Mouse (Mus musculus): Measurements from ENCODE around the gene Kctd3. TPM values are rescaled to one million over a fixed set of nuclear protein-coding genes. Genes with fewer than 3 reads are reported as not detected.

The Kctd3 gene
- polyA plus RNA-seq, 1 experiment, result not detected

- Histone ChIP-seq H3K27ac (ENCODE audit: insufficient read depth, low read depth, low read length) (no peak overlapping the region), H3K4me1 (ENCODE audit: control insufficient read depth, insufficient read depth, low read length) (no peaks in the 10 kb centered on the region), H3K4me3 (ENCODE audit: insufficient read depth, low read depth, low read length) (no peak overlapping the region)
- TF ChIP-seq POLR2A (IDR thresholded peaks at IDR 0.05; ENCODE audit: insufficient read depth, low read depth, low read length), result no peak
- TF ChIP-seq CTCF (IDR thresholded peaks at IDR 0.05; ENCODE audit: insufficient read depth, low read depth, low read length), result no peak
- 37% methylated on average over 7 of the region's 7 CpGs for WGBS
Measured at GRCm38 (mm10) chr1:189022925-189023700, 15.5 kb upstream of the Kctd3 start.

GRCm38 (mm10) chr1:189015372-189015771, 7.7 kb upstream of the Kctd3 start:
- H3K4me1 ChIP-seq (ENCODE audit: control insufficient read depth, insufficient read depth, low read length), result no peaks in the 10 kb centered on the region
- H3K4me3 ChIP-seq (ENCODE audit: insufficient read depth, low read depth, low read length), result no peak overlapping the region
- TF ChIP-seq CTCF (IDR thresholded peaks at IDR 0.05; ENCODE audit: insufficient read depth, low read depth, low read length) (no peak), POLR2A (IDR thresholded peaks at IDR 0.05; ENCODE audit: insufficient read depth, low read depth, low read length) (no peak)
- WGBS, result 78% methylated on average over 2 of the region's 2 CpGs
- no peak overlapping the region for H3K27ac ChIP-seq (ENCODE audit: insufficient read depth, low read depth, low read length)

DNA sequence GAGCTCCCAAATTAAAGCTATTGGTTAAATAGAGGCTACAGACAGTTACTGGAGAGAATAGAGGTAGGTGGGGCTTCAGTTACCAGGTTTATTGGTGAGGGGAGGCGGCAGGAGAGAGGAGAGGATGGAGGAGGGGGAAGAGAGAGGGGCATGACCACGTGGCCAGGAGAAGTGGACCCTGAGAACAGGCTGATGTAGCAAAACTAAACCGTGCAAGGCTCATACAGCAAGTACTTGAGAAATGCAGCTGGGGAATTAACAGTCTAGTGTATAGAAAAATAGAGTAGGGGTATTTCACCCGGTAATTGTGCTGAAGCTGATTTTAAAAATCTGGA, 5.9 kb upstream of the Kctd3 start:
- Histone ChIP-seq H3K4me3 (ENCODE audit: insufficient read depth, low read depth, low read length) (no peak overlapping the region), H3K27ac (ENCODE audit: insufficient read depth, low read depth, low read length) (no peak overlapping the region), H3K4me1 (ENCODE audit: control insufficient read depth, insufficient read depth, low read length) (no peaks in the 10 kb centered on the region)
- 35% methylated on average over 4 of the region's 4 CpGs for WGBS
- TF ChIP-seq POLR2A (IDR thresholded peaks at IDR 0.05; ENCODE audit: insufficient read depth, low read depth, low read length), result no peak
- TF ChIP-seq CTCF (IDR thresholded peaks at IDR 0.05; ENCODE audit: insufficient read depth, low read depth, low read length), result no peak

GRCm38 (mm10) chr1:189012846-189013586, 5.4 kb upstream of the Kctd3 start:
- no peaks in the 10 kb centered on the region for H3K4me1 ChIP-seq (ENCODE audit: control insufficient read depth, insufficient read depth, low read length)
- no peak overlapping the region for H3K4me3 ChIP-seq (ENCODE audit: insufficient read depth, low read depth, low read length)
- WGBS, result 13% methylated on average over 16 of the region's 16 CpGs
- no peak overlapping the region for H3K27ac ChIP-seq (ENCODE audit: insufficient read depth, low read depth, low read length)
- TF ChIP-seq POLR2A (IDR thresholded peaks at IDR 0.05; ENCODE audit: insufficient read depth, low read depth, low read length), result no peak
- no peak for TF ChIP-seq CTCF (IDR thresholded peaks at IDR 0.05; ENCODE audit: insufficient read depth, low read depth, low read length)

DNA sequence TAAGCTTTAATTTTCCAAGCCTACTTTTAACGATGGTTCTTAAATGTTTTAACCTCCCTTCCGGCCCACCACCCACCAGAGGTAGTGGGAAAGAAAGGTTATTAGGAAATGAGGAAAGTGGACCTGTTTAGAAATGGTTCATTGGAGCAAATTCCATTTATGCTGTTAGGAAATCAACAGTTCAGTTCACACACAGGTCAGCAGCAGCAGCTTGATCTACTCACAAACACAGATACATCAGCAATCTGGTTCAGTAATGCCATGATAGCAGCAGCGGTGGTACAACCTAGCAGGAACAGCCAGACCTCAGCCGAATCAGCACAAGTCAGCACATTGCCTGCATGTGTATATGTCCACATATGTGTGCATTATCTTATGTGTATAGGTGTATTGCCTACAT, 3.0 kb upstream of the Kctd3 start:
- Histone ChIP-seq H3K4me3 (ENCODE audit: insufficient read depth, low read depth, low read length) (no peak overlapping the region), H3K4me1 (ENCODE audit: control insufficient read depth, insufficient read depth, low read length) (peaks cover 4% of the 10 kb centered on the region), H3K27ac (ENCODE audit: insufficient read depth, low read depth, low read length) (no peak overlapping the region)
- TF ChIP-seq CTCF (IDR thresholded peaks at IDR 0.05; ENCODE audit: insufficient read depth, low read depth, low read length) (no peak), POLR2A (IDR thresholded peaks at IDR 0.05; ENCODE audit: insufficient read depth, low read depth, low read length) (no peak)
- WGBS, result 87% methylated on average over 4 of the region's 4 CpGs

DNA sequence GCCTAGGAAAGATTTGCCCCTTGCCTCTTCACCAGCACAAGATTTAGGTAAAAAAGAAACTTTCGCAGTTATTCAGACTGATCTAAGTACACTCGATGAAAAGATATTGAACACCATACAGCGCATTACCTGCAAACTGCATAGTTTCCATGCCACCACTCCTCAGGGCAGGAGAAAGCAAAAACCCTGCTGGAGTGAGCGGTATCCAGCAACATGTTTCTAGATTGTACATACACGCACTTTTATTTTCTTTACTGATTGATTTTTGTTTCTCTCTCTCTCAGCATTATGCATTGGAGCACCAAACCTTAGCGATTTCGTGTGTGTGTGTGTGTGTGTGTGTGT, 311 bp upstream of the Kctd3 start:
- Histone ChIP-seq H3K4me3 (ENCODE audit: insufficient read depth, low read depth, low read length) (peak overlapping the region; percentile 63), H3K27ac (ENCODE audit: insufficient read depth, low read depth, low read length) (no peak overlapping the region)
- TF ChIP-seq POLR2A (IDR thresholded peaks at IDR 0.05; ENCODE audit: insufficient read depth, low read depth, low read length) (no peak), CTCF (IDR thresholded peaks at IDR 0.05; ENCODE audit: insufficient read depth, low read depth, low read length) (no peak)

GRCm38 (mm10) chr1:189006826-189007225, 815 bp downstream of the Kctd3 start:
- Histone ChIP-seq H3K4me3 (ENCODE audit: insufficient read depth, low read depth, low read length) (peak overlapping the region; percentile 63), H3K4me1 (ENCODE audit: control insufficient read depth, insufficient read depth, low read length) (peaks cover 8% of the 10 kb centered on the region), H3K27ac (ENCODE audit: insufficient read depth, low read depth, low read length) (no peak overlapping the region)
- no peak for TF ChIP-seq CTCF (IDR thresholded peaks at IDR 0.05; ENCODE audit: insufficient read depth, low read depth, low read length)
- TF ChIP-seq POLR2A (IDR thresholded peaks at IDR 0.05; ENCODE audit: insufficient read depth, low read depth, low read length), result no peak
- 2% methylated on average over 7 of the region's 7 CpGs for WGBS

More for the DNA sequence above, 311 bp upstream of the Kctd3 start:
- H3K4me1 ChIP-seq (ENCODE audit: control insufficient read depth, insufficient read depth, low read length), result peaks cover 8% of the 10 kb centered on the region
- 40% methylated on average over 7 of the region's 7 CpGs for whole genome bisulfite sequencing

DNA sequence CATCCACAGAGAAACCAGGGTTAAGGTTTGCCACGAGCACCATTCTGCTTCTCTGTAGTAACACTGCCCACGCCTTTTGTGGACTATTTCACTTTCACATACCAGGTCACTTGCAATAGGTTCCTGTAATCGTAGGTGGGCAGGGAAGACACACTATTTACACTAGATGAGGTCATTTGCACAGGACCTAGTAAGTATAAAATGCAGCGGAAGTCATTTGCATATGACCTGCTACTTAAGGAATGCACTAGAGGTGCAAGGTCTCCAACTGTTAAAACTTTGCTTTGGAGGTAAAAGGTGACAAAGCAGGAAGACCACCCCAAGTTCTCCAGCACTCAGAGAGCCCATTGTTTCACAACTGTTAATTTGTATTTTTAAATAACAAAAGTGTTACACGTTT, 1.4 kb downstream of the Kctd3 start:
- Histone ChIP-seq H3K27ac (ENCODE audit: insufficient read depth, low read depth, low read length) (no peak overlapping the region), H3K4me3 (ENCODE audit: insufficient read depth, low read depth, low read length) (no peak overlapping the region), H3K4me1 (ENCODE audit: control insufficient read depth, insufficient read depth, low read length) (peaks cover 8% of the 10 kb centered on the region)
- TF ChIP-seq POLR2A (IDR thresholded peaks at IDR 0.05; ENCODE audit: insufficient read depth, low read depth, low read length), result no peak
- TF ChIP-seq CTCF (IDR thresholded peaks at IDR 0.05; ENCODE audit: insufficient read depth, low read depth, low read length), result no peak
- 59% methylated on average over 5 of the region's 5 CpGs for WGBS

DNA sequence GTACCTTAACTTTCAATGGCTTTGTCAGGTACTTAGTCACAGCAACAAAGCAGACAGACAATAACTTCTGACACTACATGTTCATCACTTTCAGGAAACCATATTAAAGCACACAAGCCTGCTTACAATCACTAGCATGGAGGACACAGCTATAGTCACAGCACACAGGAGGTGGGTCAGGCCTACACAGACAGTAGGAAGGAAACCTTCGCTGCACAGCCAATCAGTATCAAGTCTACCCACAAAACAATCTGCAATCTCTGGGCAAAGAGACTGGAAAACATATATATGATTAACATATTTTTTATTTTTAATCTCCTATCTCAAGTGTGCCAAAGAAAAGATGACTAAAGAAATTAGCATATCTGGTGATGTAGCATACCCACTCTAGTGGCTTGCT, 2.9 kb downstream of the Kctd3 start:
- WGBS, result 98% methylated on average over 1 of the region's 1 CpGs
- Histone ChIP-seq H3K27ac (ENCODE audit: insufficient read depth, low read depth, low read length) (no peak overlapping the region), H3K4me3 (ENCODE audit: insufficient read depth, low read depth, low read length) (no peak overlapping the region), H3K4me1 (ENCODE audit: control insufficient read depth, insufficient read depth, low read length) (peaks cover 8% of the 10 kb centered on the region)
- TF ChIP-seq POLR2A (IDR thresholded peaks at IDR 0.05; ENCODE audit: insufficient read depth, low read depth, low read length) (no peak), CTCF (IDR thresholded peaks at IDR 0.05; ENCODE audit: insufficient read depth, low read depth, low read length) (no peak)

Measured in olfactory bulb, adult 2 months (tissue).